Mouse (Mus musculus) G1E (cell line): Measurements from ENCODE around the gene Hfe.

Source experiments
- CTCF ChIP-seq: IDR thresholded peaks from 2 replicates; pipeline ENCODE4 v1.5.1; 2012; ENCODE audit warnings: low read depth, low read length, inconsistent platforms, mixed read lengths
- GATA1 ChIP-seq: IDR thresholded peaks from 2 replicates; pipeline ENCODE4 v1.6.1; 2012; ENCODE audit warnings: borderline replicate concordance, low read length, inconsistent platforms, mixed read lengths
- POLR2AphosphoS5 ChIP-seq: IDR thresholded peaks from 2 replicates; pipeline ENCODE4 v1.6.1; 2012; ENCODE audit warnings: low read depth, low read length, inconsistent platforms; ENCODE audit not compliant: insufficient replicate concordance
- TAL1 ChIP-seq: conservative IDR thresholded peaks from 2 replicates; pipeline ENCODE4 v1.6.1; 2012; ENCODE audit warnings: low read depth, low read length, inconsistent platforms, mixed read lengths

GRCm38 (mm10) chr13:23716261-23717042 lies 5.8 kb upstream of the Hfe start:
- TF ChIP-seq POLR2AphosphoS5 (no peak), TAL1 (no peak), GATA1 (no peak), CTCF (no peak)
